Mouse (Mus musculus): Measurements from ENCODE around the gene Akap9. TPM values are rescaled to one million over a fixed set of nuclear protein-coding genes. Genes with fewer than 3 reads are reported as not detected.
"Not testable (repeated sequence)": the region's sequence is repeated elsewhere in the genome, so short reads cannot be mapped to it uniquely, and the experiment has no call there.

Gene Akap9
- polyA plus RNA-seq, 1 experiment from 2014 or later = 282 TPM

DNA sequence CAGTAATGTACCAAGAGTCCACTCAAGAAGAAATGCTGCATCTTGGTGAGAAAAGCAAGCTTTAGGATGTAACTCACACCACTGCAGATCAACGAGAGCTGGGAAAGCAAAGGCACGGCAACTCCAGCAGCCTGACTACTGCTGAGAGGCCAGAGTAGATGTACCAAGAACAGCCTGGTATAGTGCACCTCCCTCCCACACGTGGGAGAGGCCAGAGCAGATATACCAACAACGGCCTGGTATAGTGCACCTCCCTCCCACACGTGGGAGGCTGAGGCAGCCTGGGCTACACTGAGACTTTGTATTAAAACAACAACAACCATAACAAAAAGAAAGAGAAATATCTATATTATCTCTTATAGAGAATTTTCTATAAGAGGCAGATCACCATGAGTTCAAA is 160.3 kb downstream of the Akap9 start:
- 0 out of 2 replicates have a peak, but pooled peaks cover 2% of the 10 kb centered on the region for H3K4me1 ChIP-seq (ENCODE audit: control insufficient read depth, insufficient read depth, low read depth, low read length)
- H3K4me3 ChIP-seq (ENCODE audit: low read length) = no peak overlapping the region
- H3K27ac ChIP-seq (ENCODE audit: low read depth, low read length) = no peak overlapping the region
- no peak overlapping the region for H3K9ac ChIP-seq (ENCODE audit: low read depth, low read length)
- no peak for ATAC-seq
- H3K27me3 ChIP-seq (replicated peaks; ENCODE audit: control insufficient read depth, insufficient read depth, low read length) = no peaks in the 10 kb centered on the region
- H3K36me3 ChIP-seq (ENCODE audit: control insufficient read depth, insufficient read depth, low read length) = peaks cover 30% of the 10 kb centered on the region
- no peak overlapping the region for H3K4me2 ChIP-seq (ENCODE audit: low read length)
- H3K9me3 ChIP-seq (ENCODE audit: control insufficient read depth, low read length) = no peaks in the 10 kb centered on the region
- 90% methylated on average over 5 of the region's 5 CpGs for WGBS

GRCm38 (mm10) chr5:4094471-4094870 is 166.6 kb downstream of the Akap9 start:
- no peak overlapping the region for H3K9ac ChIP-seq (ENCODE audit: low read depth, low read length)
- no peak overlapping the region for H3K27ac ChIP-seq (ENCODE audit: low read depth, low read length)
- WGBS = 95% methylated on average over 5 of the region's 5 CpGs
- peaks cover 27% of the 10 kb centered on the region for H3K36me3 ChIP-seq (ENCODE audit: control insufficient read depth, insufficient read depth, low read length)
- no peaks in the 10 kb centered on the region for H3K27me3 ChIP-seq (replicated peaks; ENCODE audit: control insufficient read depth, insufficient read depth, low read length)
- no peaks in the 10 kb centered on the region for H3K9me3 ChIP-seq (ENCODE audit: control insufficient read depth, low read length)
- no peaks in the 10 kb centered on the region for H3K4me1 ChIP-seq (ENCODE audit: control insufficient read depth, insufficient read depth, low read depth, low read length)
- ATAC-seq = no peak
- H3K4me3 ChIP-seq (ENCODE audit: low read length) = no peak overlapping the region
- H3K4me2 ChIP-seq (ENCODE audit: low read length) = no peak overlapping the region

GRCm38 (mm10) chr5:4101031-4101430 is 173.2 kb downstream of the Akap9 start:
- Histone ChIP-seq H3K36me3 (ENCODE audit: control insufficient read depth, insufficient read depth, low read length) (peaks cover 30% of the 10 kb centered on the region), H3K9me3 (ENCODE audit: control insufficient read depth, low read length) (no peaks in the 10 kb centered on the region), H3K9ac (ENCODE audit: low read depth, low read length) (no peak overlapping the region), H3K4me1 (ENCODE audit: control insufficient read depth, insufficient read depth, low read depth, low read length) (peaks cover 16% of the 10 kb centered on the region), H3K4me3 (ENCODE audit: low read length) (no peak overlapping the region), H3K27me3 (replicated peaks; ENCODE audit: control insufficient read depth, insufficient read depth, low read length) (no peaks in the 10 kb centered on the region), H3K27ac (ENCODE audit: low read depth, low read length) (no peak overlapping the region), H3K4me2 (ENCODE audit: low read length) (no peak overlapping the region)
- WGBS = 96% methylated on average over 4 of the region's 4 CpGs
- no peak for ATAC-seq

DNA sequence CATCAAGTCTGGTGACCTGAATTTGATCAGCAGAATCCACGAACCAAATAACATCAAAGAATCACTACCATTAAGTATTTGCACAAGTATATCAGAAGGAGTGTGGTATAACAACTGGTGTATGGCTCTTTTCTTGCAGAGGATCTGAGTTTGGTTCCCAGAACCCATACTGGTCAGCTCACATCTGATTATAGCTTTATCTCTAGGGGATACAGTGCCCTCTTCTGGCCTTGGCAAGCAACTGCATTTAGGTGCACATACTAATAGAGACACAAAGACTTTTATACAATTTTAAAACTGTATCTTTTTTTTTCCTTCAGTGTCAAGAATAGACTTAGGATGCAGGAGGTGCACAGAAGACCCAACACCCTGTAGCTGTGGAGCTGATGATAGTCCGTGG is 173.9 kb downstream of the Akap9 start:
- H3K4me1 ChIP-seq (ENCODE audit: control insufficient read depth, insufficient read depth, low read depth, low read length) = peaks cover 16% of the 10 kb centered on the region
- no peak overlapping the region for H3K9ac ChIP-seq (ENCODE audit: low read depth, low read length)
- WGBS = 98% methylated on average over 2 of the region's 2 CpGs
- peak overlapping the region; percentile 10; the same call in 1 of the 2 replicates for H3K4me2 ChIP-seq (ENCODE audit: low read length)
- H3K36me3 ChIP-seq (ENCODE audit: control insufficient read depth, insufficient read depth, low read length) = peaks cover 30% of the 10 kb centered on the region
- no peak overlapping the region for H3K27ac ChIP-seq (ENCODE audit: low read depth, low read length)
- ATAC-seq = no peak
- no peaks in the 10 kb centered on the region for H3K27me3 ChIP-seq (replicated peaks; ENCODE audit: control insufficient read depth, insufficient read depth, low read length)
- no peak overlapping the region for H3K4me3 ChIP-seq (ENCODE audit: low read length)
- H3K9me3 ChIP-seq (ENCODE audit: control insufficient read depth, low read length) = no peaks in the 10 kb centered on the region

GRCm38 (mm10) chr5:4103626-4104340 is 175.9 kb downstream of the Akap9 start:
- WGBS = under 1% methylated on average over 37 of the region's 41 CpGs
- H3K4me3 ChIP-seq (ENCODE audit: low read length) = peak overlapping the region; percentile 85
- peaks cover 16% of the 10 kb centered on the region for H3K4me1 ChIP-seq (ENCODE audit: control insufficient read depth, insufficient read depth, low read depth, low read length)
- peak overlapping the region; percentile 99 for H3K27ac ChIP-seq (ENCODE audit: low read depth, low read length)
- H3K4me2 ChIP-seq (ENCODE audit: low read length) = peak overlapping the region; percentile 76
- H3K36me3 ChIP-seq (ENCODE audit: control insufficient read depth, insufficient read depth, low read length) = peaks cover 30% of the 10 kb centered on the region
- peak overlapping the region; percentile 92 for H3K9ac ChIP-seq (ENCODE audit: low read depth, low read length)
- peak; percentile 66 for ATAC-seq
- H3K9me3 ChIP-seq (ENCODE audit: control insufficient read depth, low read length) = no peaks in the 10 kb centered on the region
- H3K27me3 ChIP-seq (replicated peaks; ENCODE audit: control insufficient read depth, insufficient read depth, low read length) = no peaks in the 10 kb centered on the region

GRCm38 (mm10) chr5:4104341-4105040 is 176.6 kb downstream of the Akap9 start, which contains the start of gene Cyp51:
Gene Cyp51 (minus strand): TSS chr5:4104746.
- Histone ChIP-seq H3K9ac (ENCODE audit: low read depth, low read length) (peak within 1 kb of the TSS; percentile 92), H3K4me2 (ENCODE audit: low read length) (peak within 1 kb of the TSS; percentile 76), H3K36me3 (ENCODE audit: control insufficient read depth, insufficient read depth, low read length) (peaks cover 23% of the 10 kb centered on the region), H3K9me3 (ENCODE audit: control insufficient read depth, low read length) (no peaks in the 10 kb centered on the region), H3K27me3 (replicated peaks; ENCODE audit: control insufficient read depth, insufficient read depth, low read length) (no peaks in the 10 kb centered on the region), H3K4me1 (ENCODE audit: control insufficient read depth, insufficient read depth, low read depth, low read length) (peaks cover 16% of the 10 kb centered on the region), H3K4me3 (ENCODE audit: low read length) (peak within 1 kb of the TSS; percentile 85), H3K27ac (ENCODE audit: low read depth, low read length) (peak within 1 kb of the TSS; percentile 99)
- under 1% methylated on average over 59 of the region's 59 CpGs for WGBS
- peak; percentile 97 for ATAC-seq

- no peak overlapping the region for H3K9ac ChIP-seq (ENCODE audit: low read depth, low read length)
- ATAC-seq = no peak
- 95% methylated on average over 2 of the region's 2 CpGs for WGBS
Observed at GRCm38 (mm10) chr5:4105651-4106186, 177.9 kb downstream of the Akap9 start.

GRCm38 (mm10) chr5:4107056-4107455 is 179.2 kb downstream of the Akap9 start:
- not testable (repeated sequence) for H3K36me3 ChIP-seq (ENCODE audit: control insufficient read depth, insufficient read depth, low read length); H3K27me3 ChIP-seq (replicated peaks; ENCODE audit: control insufficient read depth, insufficient read depth, low read length); H3K9me3 ChIP-seq (ENCODE audit: control insufficient read depth, low read length); H3K4me1 ChIP-seq (ENCODE audit: control insufficient read depth, insufficient read depth, low read depth, low read length); ATAC-seq; H3K4me2 ChIP-seq (ENCODE audit: low read length); H3K27ac ChIP-seq (ENCODE audit: low read depth, low read length); H3K9ac ChIP-seq (ENCODE audit: low read depth, low read length); H3K4me3 ChIP-seq (ENCODE audit: low read length)
- WGBS = 54% methylated on average over 7 of the region's 7 CpGs

More at GRCm38 (mm10) chr5:4105651-4106186, 177.9 kb downstream of the Akap9 start:
- H3K4me3 ChIP-seq (ENCODE audit: low read length) = no peak overlapping the region
- H3K27me3 ChIP-seq (replicated peaks; ENCODE audit: control insufficient read depth, insufficient read depth, low read length) = no peaks in the 10 kb centered on the region
- peaks cover 14% of the 10 kb centered on the region for H3K36me3 ChIP-seq (ENCODE audit: control insufficient read depth, insufficient read depth, low read length)
- peak overlapping the region; percentile 99 for H3K27ac ChIP-seq (ENCODE audit: low read depth, low read length)
- H3K9me3 ChIP-seq (ENCODE audit: control insufficient read depth, low read length) = no peaks in the 10 kb centered on the region
- H3K4me1 ChIP-seq (ENCODE audit: control insufficient read depth, insufficient read depth, low read depth, low read length) = peaks cover 16% of the 10 kb centered on the region
- H3K4me2 ChIP-seq (ENCODE audit: low read length) = no peak overlapping the region

GRCm38 (mm10) chr5:4112570-4113098 is 184.8 kb downstream of the Akap9 start:
- H3K36me3 ChIP-seq (ENCODE audit: control insufficient read depth, insufficient read depth, low read length) = no peaks in the 10 kb centered on the region
- H3K27me3 ChIP-seq (replicated peaks; ENCODE audit: control insufficient read depth, insufficient read depth, low read length) = no peaks in the 10 kb centered on the region
- no peaks in the 10 kb centered on the region for H3K4me1 ChIP-seq (ENCODE audit: control insufficient read depth, insufficient read depth, low read depth, low read length)
- no peak for ATAC-seq
- H3K27ac ChIP-seq (ENCODE audit: low read depth, low read length) = no peak overlapping the region
- no peak overlapping the region for H3K4me2 ChIP-seq (ENCODE audit: low read length)
- H3K4me3 ChIP-seq (ENCODE audit: low read length) = no peak overlapping the region
- no peaks in the 10 kb centered on the region for H3K9me3 ChIP-seq (ENCODE audit: control insufficient read depth, low read length)
- no peak overlapping the region for H3K9ac ChIP-seq (ENCODE audit: low read depth, low read length)
- 93% methylated on average over 5 of the region's 5 CpGs for WGBS

All from hindbrain, embryonic 16.5 days (tissue).